Mouse (Mus musculus) hindbrain, embryonic 11.5 days (tissue): ENCODE results near the gene Prune1. TPM values are rescaled to one million over a fixed set of nuclear protein-coding genes. Genes with fewer than 3 reads are reported as not detected.

Experiments used
- ATAC-seq: fragments of 200-750 bp; cut with Nextera tagmentation; 2 replicates; pipeline ENCODE4 v1.8.0; 2017; ENCODE audit warnings: mild to moderate bottlenecking, moderate TSS enrichment, moderate library complexity; ENCODE audit not compliant: low FRiP score
- DNase-seq: peaks from one replicate; pipeline ENCODE4 v3.0.0-alpha.2; 2015; ENCODE audit warnings: low spot score
- H3K27ac ChIP-seq: fragments of 300-500 bp; sonication (generic); 2 replicates; pipeline ENCODE4 v1.5.1; 2014; ENCODE audit warnings: mild to moderate bottlenecking, low read depth, low read length
- H3K27me3 ChIP-seq: fragments of 300-500 bp; sonication (generic); 2 replicates; pipeline ENCODE4 v1.6.1; 2014; ENCODE audit warnings: mild to moderate bottlenecking, low read length, moderate library complexity, mixed read lengths; ENCODE audit not compliant: control insufficient read depth, insufficient read depth
- H3K36me3 ChIP-seq: fragments of 300-500 bp; sonication (generic); 2 replicates; pipeline ENCODE4 v1.6.1; 2014; ENCODE audit warnings: mild to moderate bottlenecking, low read length, moderate library complexity, mixed read lengths; ENCODE audit not compliant: control insufficient read depth, insufficient read depth
- H3K4me1 ChIP-seq: fragments of 300-500 bp; sonication (generic); replicated peaks from 2 replicates; pipeline ENCODE4 v1.6.1; 2014; ENCODE audit warnings: low read length, mixed read lengths; ENCODE audit not compliant: control insufficient read depth, insufficient read depth
- H3K4me2 ChIP-seq: fragments of 300-500 bp; sonication (generic); replicated peaks from 2 replicates; pipeline ENCODE4 v1.6.1; 2014; ENCODE audit warnings: mild to moderate bottlenecking, low read depth, low read length
- H3K4me3 ChIP-seq: fragments of 300-500 bp; sonication (generic); 2 replicates; pipeline ENCODE4 v1.5.1; 2014; ENCODE audit warnings: low read depth, low read length
- H3K9ac ChIP-seq: fragments of 300-500 bp; sonication (generic); 2 replicates; pipeline ENCODE4 v1.6.1; 2014; ENCODE audit warnings: low read depth, low read length
- H3K9me3 ChIP-seq: fragments of 300-500 bp; sonication (generic); 2 replicates; pipeline ENCODE4 v1.6.1; 2016; ENCODE audit warnings: low read length; ENCODE audit not compliant: control insufficient read depth
- WGBS: fragments of 180-500 bp; shearing (Covaris S2); extraction: QIAGEN DNeasy Blood & Tissue Kit; methylation state at CpG from one replicate; pipeline ENCODE4 v1.1.7; 2014; 5-methylcytosine and 5-hydroxymethylcytosine counted together
- polyA plus RNA-seq: library from polyadenylated mRNA; unstranded; fragments of >200 nt; fragmentation: Nextera tagmentation; extraction: Ambion mirVana; gene quantifications from 2 replicates; pipeline ENCODE4 v1.2.1, GENCODE M21; 2014

The Prune1 gene
- polyA plus RNA-seq, 1 experiment from 2014 or later, result 31.3 TPM

DNA sequence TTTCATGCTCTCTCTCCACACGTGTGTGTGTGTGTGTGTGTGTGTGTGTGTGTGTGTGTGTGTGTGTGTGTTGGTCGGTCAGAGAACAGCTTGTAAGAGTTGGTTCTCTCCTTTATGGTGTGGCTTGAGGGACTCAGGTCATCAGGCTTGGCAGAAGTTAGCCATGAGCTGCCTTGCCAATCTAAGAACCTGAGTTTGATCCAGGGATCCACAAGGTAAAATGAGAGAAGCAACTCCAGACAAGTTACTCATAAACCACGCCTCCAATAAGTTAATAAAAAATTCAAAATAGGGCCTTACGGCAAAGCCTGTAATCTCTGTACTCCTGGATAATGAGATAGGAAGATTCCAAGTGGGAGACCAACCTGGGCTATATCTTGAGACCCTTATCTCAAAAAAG lies 73.6 kb downstream of the Prune1 start:
- WGBS, result 91% methylated on average over 4 of the region's 4 CpGs
- no peaks in the 10 kb centered on the region for H3K9me3 ChIP-seq
- H3K27me3 ChIP-seq, result no peaks in the 10 kb centered on the region
- no peaks in the 10 kb centered on the region for H3K4me1 ChIP-seq
- H3K4me3 ChIP-seq, result no peak overlapping the region
- no peak overlapping the region for H3K9ac ChIP-seq
- H3K36me3 ChIP-seq, result peaks cover 7% of the 10 kb centered on the region; the same call in 1 of the 2 replicates
- DNase-seq (no peak), ATAC-seq (no peak)
- no peak overlapping the region for H3K4me2 ChIP-seq
- H3K27ac ChIP-seq, result no peak overlapping the region

DNA sequence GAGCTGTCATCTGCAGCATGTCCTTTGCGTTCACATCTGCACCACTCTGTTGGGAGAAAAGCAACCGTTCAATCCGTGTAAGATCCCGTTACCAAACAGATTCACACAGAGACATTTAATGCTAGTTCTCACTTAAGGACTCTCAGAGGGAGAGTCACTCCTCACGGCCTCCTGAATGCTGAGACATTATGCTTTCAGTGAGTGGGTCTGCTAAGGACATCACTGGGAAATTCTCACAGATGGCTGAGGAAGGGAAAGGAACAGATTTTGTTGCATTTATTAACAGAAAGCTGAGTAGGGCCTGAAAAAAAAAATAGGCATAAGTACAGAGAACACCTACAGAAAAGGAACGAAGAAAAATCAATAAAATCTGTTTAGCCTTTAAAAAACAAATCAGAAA lies 78.0 kb downstream of the Prune1 start:
- no peak overlapping the region for H3K4me2 ChIP-seq
- ATAC-seq (no peak), DNase-seq (no peak)
- H3K27ac ChIP-seq, result no peak overlapping the region
- H3K9me3 ChIP-seq, result no peaks in the 10 kb centered on the region
- WGBS, result 92% methylated on average over 6 of the region's 6 CpGs
- H3K4me3 ChIP-seq, result no peak overlapping the region
- H3K36me3 ChIP-seq, result peaks cover 15% of the 10 kb centered on the region; the same call in 1 of the 2 replicates
- H3K9ac ChIP-seq, result no peak overlapping the region
- H3K4me1 ChIP-seq, result no peaks in the 10 kb centered on the region
- H3K27me3 ChIP-seq, result no peaks in the 10 kb centered on the region

Other genes with a start within 250 kb of the Prune1 start
- gene Psmd4, start 239.5 kb downstream of the Prune1 start, polyA plus RNA-seq, result 328 and 329 TPM in 2 replicates
- 14.1 and 15.0 TPM in 2 replicates for gene Pip5k1a, start 175.1 kb downstream of the Prune1 start, polyA plus RNA-seq
- gene Vps72, start 171.1 kb downstream of the Prune1 start, polyA plus RNA-seq, result 232 and 236 TPM in 2 replicates
- 0.68 and 1.1 TPM in 2 replicates for gene Tmod4, start 157.6 kb downstream of the Prune1 start, polyA plus RNA-seq
- 83.2 and 84.9 TPM in 2 replicates for gene Scnm1, start 148.1 kb downstream of the Prune1 start, polyA plus RNA-seq
- 12.5 and 19.3 TPM in 2 replicates for gene Lysmd1, start 148.0 kb downstream of the Prune1 start, polyA plus RNA-seq
- gene Tnfaip8l2, start 139.7 kb downstream of the Prune1 start, polyA plus RNA-seq, result 1.7 and 2.1 TPM in 2 replicates
- gene Sema6c, start 121.6 kb downstream of the Prune1 start, polyA plus RNA-seq, result 22.6 and 27.0 TPM in 2 replicates
- gene Gabpb2, start 64.2 kb downstream of the Prune1 start, polyA plus RNA-seq, result 6.1 and 9.7 TPM in 2 replicates
- gene Cdc42se1, start 53.3 kb downstream of the Prune1 start, polyA plus RNA-seq, result 110 and 117 TPM in 2 replicates
- 171 and 203 TPM in 2 replicates for gene Mllt11, start 49.9 kb downstream of the Prune1 start, polyA plus RNA-seq
- 0.21 TPM in 1 of 2 replicates, not detected in the other for gene Gm128, start 40.5 kb downstream of the Prune1 start, polyA plus RNA-seq
- 0.61 and 0.73 TPM in 2 replicates for gene Bnipl, start 30.9 kb downstream of the Prune1 start, polyA plus RNA-seq
- gene Mindy1, start 731 bp downstream of the Prune1 start, polyA plus RNA-seq, result 42.2 and 46.5 TPM in 2 replicates
- gene Anxa9, start 25.1 kb upstream of the Prune1 start, polyA plus RNA-seq, result 1.6 and 2.1 TPM in 2 replicates
- gene Cers2, start 32.7 kb upstream of the Prune1 start, polyA plus RNA-seq, result 101 and 105 TPM in 2 replicates
- 58.6 and 63.2 TPM in 2 replicates for gene Setdb1, start 75.1 kb upstream of the Prune1 start, polyA plus RNA-seq
- gene 4930558C23Rik, start 120.8 kb upstream of the Prune1 start, polyA plus RNA-seq, result not detected in 2 replicates
- 21.8 and 24.8 TPM in 2 replicates for gene Arnt, start 152.3 kb upstream of the Prune1 start, polyA plus RNA-seq
- 10.3 and 10.9 TPM in 2 replicates for gene Ctsk, start 217.2 kb upstream of the Prune1 start, polyA plus RNA-seq
- 11.3 and 12.3 TPM in 2 replicates for gene Ctss, start 244.7 kb upstream of the Prune1 start, polyA plus RNA-seq